Mouse (Mus musculus) cerebellum, postnatal 4 days (tissue): Measurements from ENCODE around the gene Ankrd36.

ENCODE experiments used
- DNase-seq, 2 experiments: peaks; one replicate each; pipeline ENCODE4 v3.0.0; 2022; ENCODE audit warnings: low spot score in 2 of 2, mixed read lengths in 1 of 2

Ankrd36 gene

GRCm38 (mm10) chr11:5650321-5650720, 80.8 kb downstream of the Ankrd36 start:
- DNase-seq: no peak

- DNase-seq: no peak
Measured at GRCm38 (mm10) chr11:5682541-5682940, 113.1 kb downstream of the Ankrd36 start.

- no peak for DNase-seq
Measured at GRCm38 (mm10) chr11:5684283-5684682, 114.8 kb downstream of the Ankrd36 start.

GRCm38 (mm10) chr11:5691775-5692174, 122.3 kb downstream of the Ankrd36 start:
- peak; percentile 41 to 62 for DNase-seq

GRCm38 (mm10) chr11:5700808-5701207, 131.3 kb downstream of the Ankrd36 start:
- no peak for DNase-seq

- DNase-seq: no peak
Measured at GRCm38 (mm10) chr11:5701300-5701699, 131.8 kb downstream of the Ankrd36 start.

- DNase-seq: no peak
Measured at GRCm38 (mm10) chr11:5701821-5702220, 132.3 kb downstream of the Ankrd36 start.

GRCm38 (mm10) chr11:5702271-5702956, 132.9 kb downstream of the Ankrd36 start:
- no peak for DNase-seq

- DNase-seq: no peak
Measured at GRCm38 (mm10) chr11:5702957-5703332, 133.5 kb downstream of the Ankrd36 start.

GRCm38 (mm10) chr11:5703341-5703740, 133.9 kb downstream of the Ankrd36 start:
- no peak for DNase-seq

GRCm38 (mm10) chr11:5705972-5706371, 136.5 kb downstream of the Ankrd36 start:
- no peak for DNase-seq

- peak in 1 of 2 experiments; percentile 36 for DNase-seq
Measured at GRCm38 (mm10) chr11:5706874-5707529, 137.5 kb downstream of the Ankrd36 start.

GRCm38 (mm10) chr11:5707530-5708353, 138.3 kb downstream of the Ankrd36 start:
- DNase-seq: peak; percentile 80 to 89

GRCm38 (mm10) chr11:5715179-5715578, 145.7 kb downstream of the Ankrd36 start:
- DNase-seq: no peak

- DNase-seq: no peak
Measured at GRCm38 (mm10) chr11:5715630-5716105, 146.2 kb downstream of the Ankrd36 start, which contains the start of gene Mrps24. Mrps24 (minus strand) TSS chr11:5715680.

- no peak for DNase-seq
Measured at GRCm38 (mm10) chr11:5716246-5716645, 146.8 kb downstream of the Ankrd36 start.

- DNase-seq: no peak
Measured at GRCm38 (mm10) chr11:5716938-5717705, 147.6 kb downstream of the Ankrd36 start.

- DNase-seq: no peak
Measured at GRCm38 (mm10) chr11:5718611-5719354, 149.3 kb downstream of the Ankrd36 start.

- no peak for DNase-seq
Measured at GRCm38 (mm10) chr11:5729582-5729981, 160.1 kb downstream of the Ankrd36 start.

GRCm38 (mm10) chr11:5732401-5732800, 162.9 kb downstream of the Ankrd36 start:
- DNase-seq: no peak

- no peak for DNase-seq
Measured at GRCm38 (mm10) chr11:5734323-5734722, 164.8 kb downstream of the Ankrd36 start.
